Mouse (Mus musculus) MEL (cell line): ENCODE measurements at regions not wholly inside any gene's neighbourhood (a gene's known extent, or its start where the extent isn't known, plus 50 kb on each side); places are given as distances from the start of the nearest gene placed in this dataset.

Experiments
- DNase-seq: peaks from one replicate; pipeline ENCODE4 v3.0.0; 2011; ENCODE audit warnings: low read depth, low spot score
- H3K27ac ChIP-seq: 2 replicates; pipeline ENCODE4 v1.5.1; 2012; ENCODE audit warnings: low read depth, mild to moderate bottlenecking, control low read depth, low read length, moderate library complexity; ENCODE audit not compliant: control insufficient read depth
- H3K27me3 ChIP-seq, 2 experiments: fragments of 150-350 bp in 1 of 2; sonication (generic) in 1 of 2; 2 replicates each; pipeline ENCODE4 v1.6.1; 2012; ENCODE audit warnings: low read length in 2 of 2, mild to moderate bottlenecking in 2 of 2, improper control_type of control experiment in 1 of 2, moderate library complexity in 1 of 2; ENCODE audit not compliant: insufficient read depth in 2 of 2, control insufficient read depth in 1 of 2
- H3K36me3 ChIP-seq, 2 experiments: 2 replicates each; pipeline ENCODE4 v1.6.1; 2012 to 2014; ENCODE audit warnings: low read length in 2 of 2, improper control_type of control experiment in 1 of 2, inconsistent platforms in 1 of 2, mild to moderate bottlenecking in 1 of 2; ENCODE audit not compliant: insufficient read depth in 2 of 2, control insufficient read depth in 1 of 2
- H3K4me1 ChIP-seq, 2 experiments: fragments of 150-350 bp in 1 of 2; sonication (generic) in 1 of 2; 2 replicates each; pipeline ENCODE4 v1.6.1; 2012; ENCODE audit warnings: low read length in 2 of 2, improper control_type of control experiment in 1 of 2, mild to moderate bottlenecking in 1 of 2; ENCODE audit not compliant: insufficient read depth in 2 of 2, control insufficient read depth in 1 of 2
- H3K4me3 ChIP-seq, 2 experiments: fragments of 150-350 bp in 1 of 2; sonication (generic) in 1 of 2; 2 replicates each; pipeline ENCODE4 v1.5.1; 2012; ENCODE audit warnings: low read depth in 2 of 2, low read length in 2 of 2, mild to moderate bottlenecking in 2 of 2, moderate library complexity in 2 of 2, control low read depth in 1 of 2, improper control_type of control experiment in 1 of 2; ENCODE audit not compliant: control insufficient read depth in 1 of 2, insufficient read depth in 1 of 2
- H3K79me2 ChIP-seq: 2 replicates; pipeline ENCODE4 v1.6.1; 2012; ENCODE audit warnings: mild to moderate bottlenecking, low read length, moderate library complexity; ENCODE audit not compliant: control insufficient read depth, poor library complexity, insufficient read depth
- H3K9ac ChIP-seq: 2 replicates; pipeline ENCODE4 v1.6.1; 2012; ENCODE audit warnings: low read depth, mild to moderate bottlenecking, control low read depth, low read length, moderate library complexity; ENCODE audit not compliant: control insufficient read depth, poor library complexity, severe bottlenecking
- H3K9me3 ChIP-seq: fragments of 150-350 bp; sonication (generic); replicated peaks from 2 replicates; pipeline ENCODE4 v1.6.1; 2012; ENCODE audit warnings: mild to moderate bottlenecking, low read length, improper control_type of control experiment, moderate library complexity; ENCODE audit not compliant: insufficient read depth
- BHLHE40 ChIP-seq: IDR thresholded peaks from 2 replicates; pipeline ENCODE4 v1.6.1; 2012; ENCODE audit warnings: low read depth, mild to moderate bottlenecking, inconsistent platforms, low read length, improper control_type of control experiment, borderline replicate concordance
- CTCF ChIP-seq, 3 experiments: IDR thresholded peaks in 2 of 3; conservative IDR thresholded peaks in 1 of 3; 2 replicates each; pipeline ENCODE4 v1.5.1; 2011 to 2012; ENCODE audit warnings: low read length in 3 of 3, low read depth in 2 of 3, mild to moderate bottlenecking in 2 of 3, improper control_type of control experiment in 1 of 3, inconsistent platforms in 1 of 3, mixed read lengths in 1 of 3, moderate library complexity in 1 of 3; ENCODE audit not compliant: control insufficient read depth in 1 of 3, insufficient read depth in 1 of 3, poor library complexity in 1 of 3, severe bottlenecking in 1 of 3
- ELF1 ChIP-seq: IDR thresholded peaks from 2 replicates; pipeline ENCODE4 v1.6.1; 2014; ENCODE audit warnings: low read depth, mild to moderate bottlenecking, inconsistent platforms, low read length, improper control_type of control experiment, moderate library complexity
- EP300 ChIP-seq, 2 experiments: IDR thresholded peaks; 2 replicates each; pipeline ENCODE4 v1.6.1; 2011; ENCODE audit warnings: improper control_type of control experiment in 2 of 2, low read length in 2 of 2, low read depth in 1 of 2, mild to moderate bottlenecking in 1 of 2
- ETS1 ChIP-seq: IDR thresholded peaks from 2 replicates; pipeline ENCODE4 v1.6.1; 2012; ENCODE audit warnings: low read depth, mild to moderate bottlenecking, inconsistent platforms, low read length, improper control_type of control experiment, moderate library complexity
- GATA1 ChIP-seq: IDR thresholded peaks from 2 replicates; pipeline ENCODE4 v1.6.1; 2011; ENCODE audit warnings: low read depth, low read length, improper control_type of control experiment
- MAFK ChIP-seq: IDR thresholded peaks from 2 replicates; pipeline ENCODE4 v1.6.1; 2011; ENCODE audit warnings: low read depth, mild to moderate bottlenecking, low read length, improper control_type of control experiment, borderline replicate concordance
- MAX ChIP-seq: IDR thresholded peaks from 2 replicates; pipeline ENCODE4 v1.6.1; 2011; ENCODE audit warnings: low read length, improper control_type of control experiment
- MAZ ChIP-seq: IDR thresholded peaks from 2 replicates; pipeline ENCODE4 v1.6.1; 2012; ENCODE audit warnings: low read depth, mild to moderate bottlenecking, inconsistent platforms, low read length, improper control_type of control experiment
- MEF2A ChIP-seq: IDR thresholded peaks from 2 replicates; pipeline ENCODE4 v1.6.1; 2014; ENCODE audit warnings: low read depth, mild to moderate bottlenecking, inconsistent platforms, low read length, improper control_type of control experiment; ENCODE audit not compliant: poor library complexity, insufficient replicate concordance, severe bottlenecking; ENCODE audit errors: extremely low read depth
- MXI1 ChIP-seq: IDR thresholded peaks from 2 replicates; pipeline ENCODE4 v1.6.1; 2011; ENCODE audit warnings: mild to moderate bottlenecking, low read depth, low read length, improper control_type of control experiment
- NELFE ChIP-seq: IDR thresholded peaks from 2 replicates; pipeline ENCODE4 v1.6.1; 2011; ENCODE audit warnings: low read depth, low read length, improper control_type of control experiment
- POLR2A ChIP-seq, 2 experiments: IDR thresholded peaks; 2 replicates each; pipeline ENCODE4 v1.6.1; 2011 to 2012; ENCODE audit warnings: low read length in 2 of 2, mild to moderate bottlenecking in 2 of 2, control low read depth in 1 of 2, improper control_type of control experiment in 1 of 2, low read depth in 1 of 2, moderate library complexity in 1 of 2; ENCODE audit not compliant: control insufficient read depth in 1 of 2, insufficient read depth in 1 of 2, poor library complexity in 1 of 2
- RAD21 ChIP-seq: IDR thresholded peaks from 2 replicates; pipeline ENCODE4 v1.6.1; 2011; ENCODE audit warnings: mild to moderate bottlenecking, low read depth, low read length, improper control_type of control experiment
- SIN3A ChIP-seq: IDR thresholded peaks from 2 replicates; pipeline ENCODE4 v1.6.1; 2012; ENCODE audit warnings: low read length, improper control_type of control experiment, inconsistent platforms
- TCF12 ChIP-seq: IDR thresholded peaks from 2 replicates; pipeline ENCODE4 v1.6.1; 2014; ENCODE audit warnings: low read depth, mild to moderate bottlenecking, inconsistent platforms, low read length, improper control_type of control experiment, moderate library complexity
- USF1 ChIP-seq: IDR thresholded peaks from 2 replicates; pipeline ENCODE4 v1.6.1; 2014; ENCODE audit warnings: low read depth, mild to moderate bottlenecking, inconsistent platforms, low read length, improper control_type of control experiment, moderate library complexity
- USF2 ChIP-seq, 2 experiments: IDR thresholded peaks; 2 replicates each; pipeline ENCODE4 v1.6.1; 2011 to 2012; ENCODE audit warnings: improper control_type of control experiment in 2 of 2, low read length in 2 of 2, borderline replicate concordance in 1 of 2, inconsistent platforms in 1 of 2, low read depth in 1 of 2, mild to moderate bottlenecking in 1 of 2; ENCODE audit not compliant: insufficient read depth in 1 of 2
- ZMIZ1 ChIP-seq: IDR thresholded peaks from 2 replicates; pipeline ENCODE4 v1.6.1; 2012; ENCODE audit warnings: low read depth, mild to moderate bottlenecking, inconsistent platforms, low read length, improper control_type of control experiment, moderate library complexity

DNA sequence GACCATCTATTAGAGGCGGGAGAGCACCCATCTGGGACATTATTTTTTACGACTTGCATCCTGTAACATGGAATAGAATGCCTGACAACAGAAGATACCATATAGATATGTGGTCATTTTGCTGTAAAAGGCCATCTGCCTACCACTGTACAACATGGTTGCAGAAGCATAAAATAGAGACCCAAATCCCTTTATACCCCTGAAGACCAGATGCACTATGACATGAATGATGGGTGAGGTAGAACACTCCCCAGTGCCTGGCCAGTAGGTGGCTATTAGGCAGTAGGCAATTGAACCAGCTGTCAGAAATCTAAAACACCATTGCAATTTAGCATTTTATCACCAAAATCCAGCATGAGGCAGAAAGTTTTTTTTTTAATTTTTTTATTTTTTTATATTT is 289.6 kb downstream of the Lmo7 start:
- H3K79me2 ChIP-seq = no peaks in the 10 kb centered on the region
- no peak overlapping the region for H3K27ac ChIP-seq
- no peak for TF ChIP-seq ELF1
- no peak for TF ChIP-seq USF2 (IDR thresholded peaks at IDR 0.05; ENCODE audit: borderline replicate concordance in 1 of 2, insufficient read depth in 1 of 2, low read depth in 1 of 2, low read length in 2 of 2)
- no peak for TF ChIP-seq EP300 (IDR thresholded peaks at IDR 0.05; ENCODE audit: low read depth in 1 of 2, low read length in 2 of 2)
- H3K27me3 ChIP-seq = no peaks in the 10 kb centered on the region
- no peak overlapping the region for H3K9ac ChIP-seq
- DNase-seq = no peak
- H3K4me3 ChIP-seq = no peak overlapping the region
- H3K9me3 ChIP-seq = no peaks in the 10 kb centered on the region
- no peaks in the 10 kb centered on the region for H3K4me1 ChIP-seq
- no peaks in the 10 kb centered on the region for H3K36me3 ChIP-seq

DNA sequence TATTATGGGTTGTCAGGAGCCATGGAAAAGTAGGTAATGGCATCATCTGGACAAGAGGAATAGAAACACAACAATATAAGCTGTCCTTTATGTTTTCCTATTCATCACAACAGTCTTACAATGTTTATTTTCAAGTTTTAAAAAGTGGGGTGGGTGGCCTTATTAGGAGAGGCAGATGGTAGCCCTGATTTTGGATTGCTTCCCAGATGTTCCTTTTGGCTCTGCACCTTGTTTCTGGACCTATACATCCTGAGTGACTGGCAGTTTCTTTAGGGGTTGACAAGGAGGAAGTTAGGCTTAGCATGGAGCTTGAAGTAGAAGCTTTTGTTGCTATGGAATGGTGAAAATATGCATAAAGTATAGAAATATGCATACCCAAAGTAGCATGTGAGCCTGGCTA is 286.8 kb downstream of the Lmo7 start:
- TF ChIP-seq USF1 = no peak
- no peak for TF ChIP-seq MEF2A
- no peak for TF ChIP-seq ZMIZ1
- no peak for TF ChIP-seq MXI1
- no peak for TF ChIP-seq MAFK
- TF ChIP-seq CTCF (IDR thresholded peaks at IDR 0.05 in 2 of 3, conservative IDR thresholded peaks at IDR 0.05 in 1 of 3; ENCODE audit: control insufficient read depth in 1 of 3, insufficient read depth in 1 of 3, low read depth in 2 of 3, low read length in 3 of 3, poor library complexity in 1 of 3, severe bottlenecking in 1 of 3) = no peak
- no peak for TF ChIP-seq POLR2A (IDR thresholded peaks at IDR 0.05; ENCODE audit: control insufficient read depth in 1 of 2, insufficient read depth in 1 of 2, low read depth in 1 of 2, low read length in 2 of 2, poor library complexity in 1 of 2)
- TF ChIP-seq BHLHE40 = no peak
- TF ChIP-seq RAD21 = no peak
- no peak for TF ChIP-seq TCF12
- no peak for TF ChIP-seq EP300 (IDR thresholded peaks at IDR 0.05; ENCODE audit: low read depth in 1 of 2, low read length in 2 of 2)
- no peak for TF ChIP-seq SIN3A
- no peak overlapping the region for H3K27ac ChIP-seq
- DNase-seq = no peak
- no peak overlapping the region for H3K4me3 ChIP-seq
- H3K27me3 ChIP-seq = no peaks in the 10 kb centered on the region
- no peaks in the 10 kb centered on the region for H3K36me3 ChIP-seq
- H3K9me3 ChIP-seq = no peaks in the 10 kb centered on the region
- H3K9ac ChIP-seq = no peak overlapping the region
- H3K4me1 ChIP-seq = no peaks in the 10 kb centered on the region
- H3K79me2 ChIP-seq = no peaks in the 10 kb centered on the region

- H3K27me3 ChIP-seq = no peaks in the 10 kb centered on the region
- no peaks in the 10 kb centered on the region for H3K9me3 ChIP-seq
- no peak overlapping the region for H3K27ac ChIP-seq
- H3K9ac ChIP-seq = no peak overlapping the region
- no peaks in the 10 kb centered on the region for H3K79me2 ChIP-seq
- TF ChIP-seq NELFE = no peak
- TF ChIP-seq MAFK = no peak
- no peak for TF ChIP-seq MAZ
- no peak for TF ChIP-seq GATA1
- no peak for TF ChIP-seq ETS1
- no peak for TF ChIP-seq RAD21
- no peak for TF ChIP-seq MAX
- H3K4me1 ChIP-seq = no peaks in the 10 kb centered on the region
- H3K4me3 ChIP-seq = no peak overlapping the region
- H3K36me3 ChIP-seq = no peaks in the 10 kb centered on the region
- DNase-seq = no peak
Measured at GRCm38 (mm10) chr14:102014976-102015603, 285.3 kb downstream of the Lmo7 start.
